Mouse (Mus musculus): Measurements from ENCODE around the gene Casp8.
A peak's percentile ranks its signal among the peaks of the same experiment; 100 is the strongest.
"Not testable (repeated sequence)": the region's sequence is repeated elsewhere in the genome, so short reads cannot be mapped to it uniquely, and the experiment has no call there.

Casp8 gene

GRCm38 (mm10) chr1:58801558-58802285, 6.5 kb downstream of the Casp8 start:
- no peak for DNase-seq

- peak; percentile 67 to 72 for DNase-seq
Observed at GRCm38 (mm10) chr1:58802322-58803273, 7.4 kb downstream of the Casp8 start.

GRCm38 (mm10) chr1:58803531-58803930, 8.4 kb downstream of the Casp8 start:
- no peak for DNase-seq

- no peak for DNase-seq
Observed at GRCm38 (mm10) chr1:58806651-58807050, 11.5 kb downstream of the Casp8 start.

- no peak for DNase-seq
Observed at GRCm38 (mm10) chr1:58826319-58826718, 31.1 kb downstream of the Casp8 start.

GRCm38 (mm10) chr1:58830741-58831140, 35.6 kb downstream of the Casp8 start:
- DNase-seq, result no peak

- DNase-seq, result no peak
Observed at GRCm38 (mm10) chr1:58832198-58832597, 37.0 kb downstream of the Casp8 start.

- not testable (repeated sequence) for DNase-seq
Observed at GRCm38 (mm10) chr1:58856811-58857210, 61.6 kb downstream of the Casp8 start.

- not testable (repeated sequence) for DNase-seq
Observed at GRCm38 (mm10) chr1:58859131-58859530, 64.0 kb downstream of the Casp8 start.

GRCm38 (mm10) chr1:58859738-58860365, 64.7 kb downstream of the Casp8 start:
- DNase-seq, result peak; percentile 9 to 25

GRCm38 (mm10) chr1:58860586-58860985, 65.4 kb downstream of the Casp8 start:
- not testable (repeated sequence) for DNase-seq

GRCm38 (mm10) chr1:58876500-58876899, 81.3 kb downstream of the Casp8 start:
- DNase-seq, result not testable (repeated sequence)

GRCm38 (mm10) chr1:58879291-58879690, 84.1 kb downstream of the Casp8 start:
- DNase-seq, result not testable (repeated sequence)

- DNase-seq, result not testable (repeated sequence)
Observed at GRCm38 (mm10) chr1:58883279-58883678, 88.1 kb downstream of the Casp8 start.

- DNase-seq, result no peak
Observed at GRCm38 (mm10) chr1:58885646-58886045, 90.5 kb downstream of the Casp8 start.

GRCm38 (mm10) chr1:58889826-58890546, 94.8 kb downstream of the Casp8 start:
- peak; percentile 22 to 54 for DNase-seq

- not testable (repeated sequence) for DNase-seq
Observed at GRCm38 (mm10) chr1:58890697-58891290, 95.6 kb downstream of the Casp8 start.

GRCm38 (mm10) chr1:58891481-58892170, 96.5 kb downstream of the Casp8 start:
- not testable (repeated sequence) for DNase-seq

- not testable (repeated sequence) for DNase-seq
Observed at GRCm38 (mm10) chr1:58892386-58892785, 97.2 kb downstream of the Casp8 start.
